Mouse (Mus musculus) CH12.LX (cell line): Measurements from ENCODE around the gene Colgalt2. TPM values are rescaled to one million over a fixed set of nuclear protein-coding genes. Genes with fewer than 3 reads are reported as not detected.

ENCODE experiments used
- DNase-seq: peaks from one replicate; pipeline ENCODE4 v3.0.0-alpha.2; 2013; ENCODE audit errors: extremely low read depth
- H3K27ac ChIP-seq: 2 replicates; pipeline ENCODE4 v1.5.1; 2012; ENCODE audit warnings: low read depth, mild to moderate bottlenecking, control low read depth, moderate library complexity; ENCODE audit not compliant: insufficient read depth
- H3K27me3 ChIP-seq: replicated peaks from 2 replicates; pipeline ENCODE3; 2012; ENCODE audit warnings: inconsistent platforms
- H3K36me3 ChIP-seq, 2 experiments: replicated peaks in 1 of 2; 2 replicates each; pipeline versions ENCODE3 to v1.6.1; 2012; ENCODE audit warnings: inconsistent platforms in 1 of 2, low read length in 1 of 2, mild to moderate bottlenecking in 1 of 2, mixed read lengths in 1 of 2, moderate library complexity in 1 of 2; ENCODE audit not compliant: control insufficient read depth in 1 of 2, insufficient read depth in 1 of 2
- H3K4me1 ChIP-seq, 2 experiments: 2 replicates each; pipeline ENCODE4 v1.6.1; 2012; ENCODE audit warnings: inconsistent platforms in 1 of 2, moderate library complexity in 1 of 2; ENCODE audit not compliant: insufficient read depth in 2 of 2, control insufficient read depth in 1 of 2
- H3K4me2 ChIP-seq: 2 replicates; pipeline ENCODE4 v1.6.1; 2012; ENCODE audit warnings: low read depth, mild to moderate bottlenecking, control low read depth; ENCODE audit not compliant: poor library complexity, insufficient read depth, severe bottlenecking
- H3K4me3 ChIP-seq, 3 experiments: fragments of 150-350 bp in 1 of 3; sonication (generic) in 1 of 3; replicated peaks in 1 of 3; 2 replicates each; pipeline versions ENCODE3 to v1.5.1; 2011 to 2012; ENCODE audit warnings: low read depth in 2 of 3, low read length in 2 of 3, mild to moderate bottlenecking in 2 of 3, moderate library complexity in 2 of 3, control low read depth in 1 of 3, improper control_type of control experiment in 1 of 3, inconsistent platforms in 1 of 3, mixed read lengths in 1 of 3; ENCODE audit not compliant: poor library complexity in 1 of 3
- H3K79me2 ChIP-seq: replicated peaks from 2 replicates; pipeline ENCODE4 v1.6.1; 2012; ENCODE audit warnings: mild to moderate bottlenecking, moderate library complexity; ENCODE audit not compliant: control insufficient read depth, poor library complexity, insufficient read depth, severe bottlenecking; ENCODE audit errors: extremely low read depth
- H3K9ac ChIP-seq: 2 replicates; pipeline ENCODE4 v1.6.1; 2012; ENCODE audit warnings: low read depth, mild to moderate bottlenecking, control low read depth, moderate library complexity; ENCODE audit not compliant: insufficient read depth
- H3K9me3 ChIP-seq: replicated peaks from 2 replicates; pipeline ENCODE3; 2012; ENCODE audit warnings: low read length, inconsistent platforms, mixed read lengths
- CHD1 ChIP-seq: IDR thresholded peaks from 2 replicates; pipeline ENCODE4 v1.6.1; 2012; ENCODE audit warnings: low read depth, low read length, improper control_type of control experiment, inconsistent platforms
- CHD2 ChIP-seq: IDR thresholded peaks from 2 replicates; pipeline ENCODE4 v1.6.1; 2011; ENCODE audit warnings: low read length, improper control_type of control experiment
- CTCF ChIP-seq, 2 experiments: IDR thresholded peaks in 1 of 2; conservative IDR thresholded peaks in 1 of 2; 2 replicates each; pipeline ENCODE4 v1.5.1; 2011 to 2012; ENCODE audit warnings: low read depth in 2 of 2, low read length in 2 of 2, improper control_type of control experiment in 1 of 2, inconsistent platforms in 1 of 2, mild to moderate bottlenecking in 1 of 2, moderate library complexity in 1 of 2
- EP300 ChIP-seq: IDR thresholded peaks from 2 replicates; pipeline ENCODE4 v1.6.1; 2011; ENCODE audit warnings: low read length, improper control_type of control experiment
- GABPA ChIP-seq: IDR thresholded peaks from 2 replicates; pipeline ENCODE4 v1.6.1; 2012; ENCODE audit warnings: low read depth, low read length, improper control_type of control experiment, inconsistent platforms; ENCODE audit not compliant: insufficient replicate concordance
- JUN ChIP-seq: IDR thresholded peaks from 2 replicates; pipeline ENCODE4 v1.6.1; 2011; ENCODE audit warnings: low read depth, mild to moderate bottlenecking, low read length, improper control_type of control experiment, moderate library complexity; ENCODE audit not compliant: insufficient read depth
- MAFK ChIP-seq: IDR thresholded peaks from 2 replicates; pipeline ENCODE4 v1.6.1; 2011; ENCODE audit warnings: low read length, improper control_type of control experiment; ENCODE audit not compliant: insufficient replicate concordance
- MAX ChIP-seq: IDR thresholded peaks from 2 replicates; pipeline ENCODE4 v1.6.1; 2011; ENCODE audit warnings: low read length, improper control_type of control experiment
- MAZ ChIP-seq: IDR thresholded peaks from 2 replicates; pipeline ENCODE4 v1.6.1; 2012; ENCODE audit warnings: low read depth, mild to moderate bottlenecking, inconsistent platforms, low read length, improper control_type of control experiment, moderate library complexity
- MEF2A ChIP-seq: IDR thresholded peaks from 2 replicates; pipeline ENCODE4 v1.6.1; 2014; ENCODE audit warnings: low read depth, mild to moderate bottlenecking, inconsistent platforms, low read length, improper control_type of control experiment, borderline replicate concordance
- NELFE ChIP-seq: IDR thresholded peaks from 2 replicates; pipeline ENCODE4 v1.6.1; 2011; ENCODE audit warnings: low read depth, low read length, improper control_type of control experiment
- POLR2A ChIP-seq: IDR thresholded peaks from 2 replicates; pipeline ENCODE4 v1.6.1; 2011; ENCODE audit warnings: low read depth, mild to moderate bottlenecking, improper control_type of control experiment, low read length
- RAD21 ChIP-seq: IDR thresholded peaks from 2 replicates; pipeline ENCODE4 v1.6.1; 2011; ENCODE audit warnings: low read depth, mild to moderate bottlenecking, low read length, improper control_type of control experiment, moderate library complexity
- SIN3A ChIP-seq: IDR thresholded peaks from 2 replicates; pipeline ENCODE4 v1.6.1; 2012; ENCODE audit warnings: low read length, improper control_type of control experiment, inconsistent platforms
- SMC3 ChIP-seq: IDR thresholded peaks from 2 replicates; pipeline ENCODE4 v1.6.1; 2011; ENCODE audit warnings: low read depth, low read length, improper control_type of control experiment
- TCF12 ChIP-seq: IDR thresholded peaks from 2 replicates; pipeline ENCODE4 v1.6.1; 2014; ENCODE audit warnings: low read depth, mild to moderate bottlenecking, inconsistent platforms, low read length, improper control_type of control experiment
- ZC3H11A ChIP-seq: IDR thresholded peaks from 2 replicates; pipeline ENCODE4 v1.6.1; 2012; ENCODE audit warnings: low read depth, mild to moderate bottlenecking, inconsistent platforms, low read length, improper control_type of control experiment
- ZNF384 ChIP-seq: IDR thresholded peaks from 2 replicates; pipeline ENCODE4 v1.6.1; 2012; ENCODE audit warnings: low read depth, low read length, improper control_type of control experiment, inconsistent platforms
- dilution Hi-C: fragments of 300-500 bp; cut with MboI; formaldehyde crosslinking; loops from 2 replicates; pipeline ENCODE4 v1.14.3; 2020; ENCODE audit warnings: low sequenced_read_pairs; ENCODE audit not compliant: extremely low pct_unique_long_range_greater_than_20kb, extremely low pct_ligation_motif_present
- in situ Hi-C: fragments of 300-500 bp; cut with MboI; formaldehyde crosslinking; loops from 3 replicates; pipeline ENCODE4 v1.14.3; 2019; ENCODE audit warnings: low sequenced_read_pairs, low pct_ligation_motif_present, low pct_unique_long_range_greater_than_20kb, mixed read lengths
- polyA plus RNA-seq: library from polyadenylated mRNA; unstranded; fragments of >175 nt; gene quantifications from 2 replicates; pipeline ENCODE4 v1.2.1, GENCODE M21; 2012; ENCODE audit warnings: low read depth; ENCODE audit not compliant: insufficient read length
- total RNA-seq, 2 experiments: library from RNA; depleted of rRNA; stranded (reverse); fragments of 300-350 nt in 1 of 2; fragments of >200 nt in 1 of 2; gene quantifications; 2 replicates each; pipeline ENCODE4 v1.2.3; 2012 to 2014

The Colgalt2 gene
- total and polyA plus RNA-seq, 3 experiments = not detected

GRCm38 (mm10) chr1:152476126-152476525, 76.5 kb downstream of the Colgalt2 start:
- in situ Hi-C loops = no loop called here
- no peak overlapping the region for H3K4me3 ChIP-seq
- no peak for DNase-seq
- H3K4me2 ChIP-seq = no peak overlapping the region
- H3K27ac ChIP-seq = no peak overlapping the region
- no peak overlapping the region for H3K9ac ChIP-seq
- H3K9me3 ChIP-seq = no peaks in the 10 kb centered on the region
- no peaks in the 10 kb centered on the region for H3K4me1 ChIP-seq
- TF ChIP-seq RAD21 (no peak), MAX (no peak), EP300 (no peak), JUN (no peak), SMC3 (no peak), GABPA (no peak), TCF12 (no peak), MEF2A (no peak), SIN3A (no peak), NELFE (no peak), CHD1 (no peak), MAZ (no peak), CHD2 (no peak), POLR2A (no peak), ZC3H11A (no peak)
- TF ChIP-seq, all 38 proteins: peak for 0
- Histone ChIP-seq H3K27me3 (no peaks in the 10 kb centered on the region), H3K36me3 (no peaks in the 10 kb centered on the region), H3K79me2 (no peaks in the 10 kb centered on the region)
- dilution Hi-C loops = no loop called here

- no peak overlapping the region for H3K4me3 ChIP-seq
- no peak overlapping the region for H3K9ac ChIP-seq
- TF ChIP-seq MAFK (no peak), ZNF384 (no peak), CTCF (conservative IDR thresholded peaks at IDR 0.05 in 1 of 2, IDR thresholded peaks at IDR 0.05 in 1 of 2; ENCODE audit: low read depth in 2 of 2, low read length in 2 of 2) (no peak), RAD21 (no peak)
- TF ChIP-seq, all 38 proteins: peak for 0
- dilution Hi-C loops (no loop called here), in situ Hi-C loops (no loop called here)
- peaks cover 3% of the 10 kb centered on the region for H3K9me3 ChIP-seq
- H3K36me3 ChIP-seq = no peaks in the 10 kb centered on the region
- no peak overlapping the region for H3K27ac ChIP-seq
- no peaks in the 10 kb centered on the region for H3K27me3 ChIP-seq
- H3K4me2 ChIP-seq = no peak overlapping the region
- H3K79me2 ChIP-seq = no peaks in the 10 kb centered on the region
- no peaks in the 10 kb centered on the region for H3K4me1 ChIP-seq
- no peak for DNase-seq
These were observed 91.2 kb downstream of the Colgalt2 start for GRCm38 (mm10) chr1:152490842-152491241.
